ENCODE assay signal across 16 mouse cellular contexts in genomic region chr5:34395347-34395746, GRCm38 (mm10).
"Had no signal": no experiment of that assay in that cellular context is flagged by ENCODE, and none has a peak within 500 bp of the region (broad histone marks: within the 10 kb centered on the region; RNA-seq: fewer than 3 reads in every experiment).

No protein-coding gene starts in this region.

- H3K9me3 ChIP-seq: neural tube, embryonic 12.5 days; neural tube, embryonic 13.5 days; stomach, embryonic 15.5 days had no signal

- H3K36me3 ChIP-seq: neural tube, embryonic 12.5 days; stomach, embryonic 15.5 days had no signal

- H3K4me1 ChIP-seq: neural tube, embryonic 12.5 days; stomach, embryonic 15.5 days had no signal

- H3K27ac ChIP-seq: neural tube, embryonic 12.5 days; neural tube, embryonic 13.5 days; stomach, embryonic 15.5 days; stomach, postnatal 0 days had no signal

- H3K27me3 ChIP-seq: neural tube, embryonic 12.5 days; neural tube, embryonic 13.5 days; stomach, embryonic 15.5 days had no signal

- H3K9ac ChIP-seq: neural tube, embryonic 12.5 days; neural tube, embryonic 13.5 days; stomach, embryonic 15.5 days had no signal

- DNase-seq: retina, postnatal 1 day; right cerebral cortex, adult 18-20 months; right cerebral cortex, postnatal 14 days; right cerebral cortex, postnatal 25 days; right cerebral cortex, postnatal 4 days; spleen, adult 18-20 months; thymus, adult 18-20 months; thymus, adult 2 months; thymus, postnatal 14 days; thymus, postnatal 25 days; thymus, postnatal 36 days; thymus, postnatal 4 days had no signal

- H3K4me2 ChIP-seq: neural tube, embryonic 12.5 days; neural tube, embryonic 13.5 days; stomach, embryonic 15.5 days had no signal

- H3K4me3 ChIP-seq: neural tube, embryonic 12.5 days; neural tube, embryonic 13.5 days; stomach, embryonic 15.5 days had no signal
